Mouse (Mus musculus): ENCODE data around the gene Gm609. TPM values are rescaled to one million over a fixed set of nuclear protein-coding genes. Genes with fewer than 3 reads are reported as not detected.

Gene Gm609
- polyA plus RNA-seq, 1 experiment from 2014 or later = not detected

- H3K4me3 ChIP-seq = no peak overlapping the region
- no peak overlapping the region for H3K9ac ChIP-seq (replicated peaks)
- no peak overlapping the region for H3K4me2 ChIP-seq (replicated peaks)
- no peak overlapping the region for H3K27ac ChIP-seq (replicated peaks)
- no peaks in the 10 kb centered on the region for H3K9me3 ChIP-seq
- no peaks in the 10 kb centered on the region for H3K4me1 ChIP-seq
- no peak for ATAC-seq (ENCODE audit: low FRiP score, low read depth)
- 72% methylated on average over 4 of the region's 4 CpGs for WGBS
- no peaks in the 10 kb centered on the region for H3K36me3 ChIP-seq
- H3K27me3 ChIP-seq = no peaks in the 10 kb centered on the region
Observed at GRCm38 (mm10) chr16:45369285-45369965, 123.3 kb downstream of the Gm609 start.

- Histone ChIP-seq H3K27ac (replicated peaks) (no peak overlapping the region), H3K9me3 (no peaks in the 10 kb centered on the region), H3K4me3 (no peak overlapping the region), H3K36me3 (no peaks in the 10 kb centered on the region), H3K4me2 (replicated peaks) (no peak overlapping the region), H3K9ac (replicated peaks) (no peak overlapping the region), H3K4me1 (no peaks in the 10 kb centered on the region), H3K27me3 (no peaks in the 10 kb centered on the region)
- ATAC-seq (ENCODE audit: low FRiP score, low read depth) = no peak
- WGBS = 74% methylated on average over 7 of the region's 7 CpGs
Observed at GRCm38 (mm10) chr16:45366111-45366510, 126.7 kb downstream of the Gm609 start.

GRCm38 (mm10) chr16:45365353-45365752, 127.4 kb downstream of the Gm609 start:
- ATAC-seq (ENCODE audit: low FRiP score, low read depth) = no peak
- no peak overlapping the region for H3K27ac ChIP-seq (replicated peaks)
- H3K4me1 ChIP-seq = no peaks in the 10 kb centered on the region
- WGBS = 82% methylated on average over 9 of the region's 9 CpGs
- H3K4me2 ChIP-seq (replicated peaks) = no peak overlapping the region
- no peak overlapping the region for H3K4me3 ChIP-seq
- no peaks in the 10 kb centered on the region for H3K36me3 ChIP-seq
- H3K27me3 ChIP-seq = no peaks in the 10 kb centered on the region
- H3K9me3 ChIP-seq = no peaks in the 10 kb centered on the region
- H3K9ac ChIP-seq (replicated peaks) = no peak overlapping the region

GRCm38 (mm10) chr16:45364627-45365026, 128.1 kb downstream of the Gm609 start:
- Histone ChIP-seq H3K9me3 (no peaks in the 10 kb centered on the region), H3K9ac (replicated peaks) (no peak overlapping the region), H3K4me3 (no peak overlapping the region), H3K27me3 (no peaks in the 10 kb centered on the region), H3K4me2 (replicated peaks) (no peak overlapping the region), H3K27ac (replicated peaks) (no peak overlapping the region), H3K36me3 (no peaks in the 10 kb centered on the region), H3K4me1 (no peaks in the 10 kb centered on the region)
- WGBS = 89% methylated on average over 1 of the region's 1 CpGs
- ATAC-seq (ENCODE audit: low FRiP score, low read depth) = no peak

- Histone ChIP-seq H3K9ac (replicated peaks) (no peak overlapping the region), H3K4me3 (no peak overlapping the region), H3K4me1 (no peaks in the 10 kb centered on the region), H3K27me3 (no peaks in the 10 kb centered on the region), H3K36me3 (no peaks in the 10 kb centered on the region), H3K27ac (replicated peaks) (no peak overlapping the region), H3K4me2 (replicated peaks) (no peak overlapping the region), H3K9me3 (no peaks in the 10 kb centered on the region)
- WGBS = 87% methylated on average over 4 of the region's 4 CpGs
- ATAC-seq (ENCODE audit: low FRiP score, low read depth) = no peak
Observed at GRCm38 (mm10) chr16:45363480-45364045, 129.2 kb downstream of the Gm609 start.

Other genes with a start within 250 kb of the Gm609 start
- gene Cd200, start 83.9 kb downstream of the Gm609 start, polyA plus RNA-seq (2016; fragmentation: Nextera tagmentation; extraction: Ambion mirVana) = 77.7 and 90.0 TPM in 2 replicates
- gene Gm17783, start 39.1 kb upstream of the Gm609 start, polyA plus RNA-seq (2016; fragmentation: Nextera tagmentation; extraction: Ambion mirVana) = not detected in 2 replicates
- not detected in 2 replicates for gene Slc9c1, start 42.3 kb upstream of the Gm609 start, polyA plus RNA-seq (2016; fragmentation: Nextera tagmentation; extraction: Ambion mirVana)
- gene Gcsam, start 117.4 kb upstream of the Gm609 start, polyA plus RNA-seq (2016; fragmentation: Nextera tagmentation; extraction: Ambion mirVana) = 0.09 and 0.12 TPM in 2 replicates
- gene BC016579, start 161.1 kb upstream of the Gm609 start, polyA plus RNA-seq (2016; fragmentation: Nextera tagmentation; extraction: Ambion mirVana) = 0.08 and 0.10 TPM in 2 replicates
- 0.52 and 0.85 TPM in 2 replicates for gene Tmprss7, start 200.7 kb upstream of the Gm609 start, polyA plus RNA-seq (2016; fragmentation: Nextera tagmentation; extraction: Ambion mirVana)
- 383 and 400 TPM in 2 replicates for gene Tagln3, start 231.6 kb upstream of the Gm609 start, polyA plus RNA-seq (2016; fragmentation: Nextera tagmentation; extraction: Ambion mirVana)
- gene Abhd10, start 250.0 kb upstream of the Gm609 start, polyA plus RNA-seq (2016; fragmentation: Nextera tagmentation; extraction: Ambion mirVana) = 48.9 and 49.5 TPM in 2 replicates